Mouse (Mus musculus): Measurements from ENCODE around the gene Zfp296.

GRCm38 (mm10) chr7:19622241-19622640, 45.2 kb downstream of the Zfp296 start:
- no peak for TF ChIP-seq POLR2A (IDR thresholded peaks at IDR 0.05; ENCODE audit: extremely low read depth, insufficient read depth, low read length)
- TF ChIP-seq CTCF (IDR thresholded peaks at IDR 0.05; ENCODE audit: low read depth, low read length): no peak

Data from liver, adult 2 months (tissue).